Mouse (Mus musculus) left cerebral cortex, adult 8-10 months (tissue): ENCODE results near the gene Syngr1. TPM values are rescaled to one million over a fixed set of nuclear protein-coding genes. Genes with fewer than 3 reads are reported as not detected.

ENCODE experiments used
- DNase-seq, 2 experiments: peaks; one replicate each; pipeline ENCODE4 v3.0.0; 2022; ENCODE audit warnings: low spot score in 2 of 2
- total RNA-seq, 4 experiments: library from RNA; stranded (reverse); gene quantifications; 2 replicates each; pipeline ENCODE4 v1.2.4; 2022

The Syngr1 gene
- total RNA-seq, 4 experiments from 2014 or later: 430 to 460 (median 440) TPM

- DNase-seq: no peak
Observed at GRCm38 (mm10) chr15:80070095-80070644, 21.0 kb upstream of the Syngr1 start.

- DNase-seq: no peak
Observed at GRCm38 (mm10) chr15:80071951-80072437, 19.1 kb upstream of the Syngr1 start.

GRCm38 (mm10) chr15:80072579-80073255 is 18.4 kb upstream of the Syngr1 start:
- no peak for DNase-seq

- DNase-seq: no peak
Observed at GRCm38 (mm10) chr15:80073256-80073621, 17.9 kb upstream of the Syngr1 start.

GRCm38 (mm10) chr15:80074663-80075373 is 16.3 kb upstream of the Syngr1 start:
- DNase-seq: no peak

GRCm38 (mm10) chr15:80075374-80075694 is 15.8 kb upstream of the Syngr1 start:
- no peak for DNase-seq

- DNase-seq: no peak
Observed at GRCm38 (mm10) chr15:80075733-80076337, 15.3 kb upstream of the Syngr1 start.

GRCm38 (mm10) chr15:80076338-80077136 is 14.6 kb upstream of the Syngr1 start:
- DNase-seq: peak in 1 of 2 experiments; percentile 69

GRCm38 (mm10) chr15:80078058-80078814 is 12.9 kb upstream of the Syngr1 start:
- no peak for DNase-seq

- no peak for DNase-seq
Observed at GRCm38 (mm10) chr15:80079129-80079668, 11.9 kb upstream of the Syngr1 start.

- no peak for DNase-seq
Observed at GRCm38 (mm10) chr15:80079954-80080353, 11.2 kb upstream of the Syngr1 start.

GRCm38 (mm10) chr15:80080711-80081615 is 10.2 kb upstream of the Syngr1 start:
- no peak for DNase-seq

- no peak for DNase-seq
Observed at GRCm38 (mm10) chr15:80081801-80082546, 9.2 kb upstream of the Syngr1 start.

- no peak for DNase-seq
Observed at GRCm38 (mm10) chr15:80082661-80083275, 8.4 kb upstream of the Syngr1 start.

GRCm38 (mm10) chr15:80083276-80083731 is 7.8 kb upstream of the Syngr1 start:
- DNase-seq: peak; percentile 98 to 99

- no peak for DNase-seq
Observed at GRCm38 (mm10) chr15:80083740-80084139, 7.4 kb upstream of the Syngr1 start.

GRCm38 (mm10) chr15:80087406-80088012 is 3.6 kb upstream of the Syngr1 start:
- DNase-seq: no peak

GRCm38 (mm10) chr15:80088637-80089036 is 2.5 kb upstream of the Syngr1 start:
- DNase-seq: peak; percentile 89
